Mouse (Mus musculus) limb, embryonic 14.5 days (tissue): ENCODE data around the gene Trpv1. TPM values are rescaled to one million over a fixed set of nuclear protein-coding genes. Genes with fewer than 3 reads are reported as not detected.

Experiments
- ATAC-seq: fragments of 200-750 bp; cut with Nextera tagmentation; 2 replicates; pipeline ENCODE4 v1.8.0; 2017; ENCODE audit warnings: low read depth, moderate number of reproducible peaks, moderate TSS enrichment; ENCODE audit not compliant: low FRiP score
- DNase-seq: peaks from one replicate; pipeline ENCODE4 v3.0.0-alpha.2; 2015; ENCODE audit warnings: low spot score
- H3K27ac ChIP-seq: fragments of 300-500 bp; sonication (generic); replicated peaks from 2 replicates; pipeline ENCODE4 v1.5.1; 2014; ENCODE audit warnings: low read depth, mild to moderate bottlenecking, low read length, moderate library complexity, mixed read lengths
- H3K27me3 ChIP-seq: fragments of 300-500 bp; sonication (generic); 2 replicates; pipeline ENCODE4 v1.6.1; 2014; ENCODE audit warnings: low read length, mixed read lengths; ENCODE audit not compliant: control insufficient read depth, insufficient read depth
- H3K36me3 ChIP-seq: fragments of 300-500 bp; sonication (generic); 2 replicates; pipeline ENCODE4 v1.6.1; 2014; ENCODE audit warnings: mild to moderate bottlenecking, low read length, moderate library complexity, mixed read lengths; ENCODE audit not compliant: control insufficient read depth, insufficient read depth
- H3K4me1 ChIP-seq: fragments of 300-500 bp; sonication (generic); 2 replicates; pipeline ENCODE4 v1.6.1; 2014; ENCODE audit warnings: antibody characterized with exemption, low read length, mixed read lengths; ENCODE audit not compliant: control insufficient read depth, insufficient read depth
- H3K4me2 ChIP-seq: fragments of 300-500 bp; sonication (generic); replicated peaks from 2 replicates; pipeline ENCODE4 v1.6.1; 2014; ENCODE audit warnings: low read depth, mild to moderate bottlenecking, low read length, moderate library complexity; ENCODE audit not compliant: severe bottlenecking
- H3K4me3 ChIP-seq: fragments of 300-500 bp; sonication (generic); replicated peaks from 2 replicates; pipeline ENCODE4 v1.5.1; 2014; ENCODE audit warnings: low read length
- H3K9ac ChIP-seq: fragments of 300-500 bp; sonication (generic); 2 replicates; pipeline ENCODE4 v1.6.1; 2014; ENCODE audit warnings: mild to moderate bottlenecking, low read depth, low read length, moderate library complexity; ENCODE audit not compliant: severe bottlenecking
- H3K9me3 ChIP-seq: fragments of 300-500 bp; sonication (generic); 2 replicates; pipeline ENCODE4 v1.6.1; 2016; ENCODE audit warnings: low read length; ENCODE audit not compliant: control insufficient read depth
- POLR2A ChIP-seq: fragments of 200-500 bp; IDR thresholded peaks from 2 replicates; pipeline ENCODE4 v1.8.0; 2012; ENCODE audit warnings: inconsistent platforms, mild to moderate bottlenecking, moderate library complexity, borderline replicate concordance; ENCODE audit not compliant: insufficient read depth, insufficient read length; ENCODE audit errors: extremely low read depth
- WGBS: fragments of 180-500 bp; shearing (Covaris S2); extraction: QIAGEN DNeasy Blood & Tissue Kit; methylation state at CpG from one replicate; pipeline ENCODE4 v1.1.7; 2014; 5-methylcytosine and 5-hydroxymethylcytosine counted together
- polyA plus RNA-seq, 2 experiments: library from polyadenylated mRNA; depleted of rRNA in 1 of 2; stranded (reverse) in 1 of 2; unstranded in 1 of 2; fragments of >200 nt; fragmentation: Nextera tagmentation in 1 of 2; extraction: Ambion mirVana in 1 of 2; gene quantifications; 2 replicates each; pipeline versions ENCODE4 v1.2.1 to v1.2.3; 2012 to 2014

Gene Trpv1
- polyA plus RNA-seq, 2 experiments: 0.20 TPM; not detected in 1

DNA sequence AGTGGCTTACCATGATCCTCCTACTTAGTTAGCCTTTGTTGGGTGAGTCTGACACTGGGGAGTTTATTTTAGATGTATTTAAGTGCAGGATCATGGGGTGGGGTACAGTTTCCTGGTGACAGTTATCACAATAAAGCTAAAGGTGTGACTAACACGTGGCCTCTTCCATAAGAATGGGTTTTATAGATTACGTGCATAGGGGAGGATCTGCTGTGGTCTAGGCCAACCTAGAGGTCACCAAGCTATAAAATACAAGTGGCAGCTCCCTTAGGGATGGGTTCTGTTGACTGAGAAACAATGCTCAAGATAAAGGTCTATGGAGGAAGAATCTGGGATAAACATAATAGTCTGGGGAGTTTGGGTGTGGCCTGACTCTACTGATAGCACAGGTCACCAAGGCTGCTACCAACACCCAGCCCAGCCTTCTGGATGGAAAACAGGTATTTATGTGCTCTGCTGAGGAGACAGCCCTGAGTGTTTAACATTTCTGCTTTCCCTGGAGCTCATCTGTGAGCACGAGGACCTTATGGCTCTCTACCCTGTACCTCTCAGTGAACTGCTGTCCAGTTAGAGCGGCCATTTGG lies 23.4 kb downstream of the Trpv1 start:
- Histone ChIP-seq H3K27me3 (no peaks in the 10 kb centered on the region), H3K9ac (no peak overlapping the region), H3K27ac (no peak overlapping the region), H3K36me3 (no peaks in the 10 kb centered on the region), H3K4me3 (no peak overlapping the region), H3K9me3 (no peaks in the 10 kb centered on the region), H3K4me1 (no peaks in the 10 kb centered on the region), H3K4me2 (no peak overlapping the region)
- no peak for TF ChIP-seq POLR2A
- ATAC-seq: no peak
- no peak for DNase-seq
- 65% methylated on average over 4 of the region's 4 CpGs for WGBS

GRCm38 (mm10) chr11:73258664-73259063 lies 24.6 kb downstream of the Trpv1 start:
- Histone ChIP-seq H3K9ac (no peak overlapping the region), H3K27me3 (no peaks in the 10 kb centered on the region), H3K4me3 (no peak overlapping the region), H3K27ac (no peak overlapping the region), H3K4me1 (no peaks in the 10 kb centered on the region), H3K4me2 (no peak overlapping the region), H3K9me3 (no peaks in the 10 kb centered on the region), H3K36me3 (no peaks in the 10 kb centered on the region)
- ATAC-seq (no peak), DNase-seq (no peak)
- no peak for TF ChIP-seq POLR2A

DNA sequence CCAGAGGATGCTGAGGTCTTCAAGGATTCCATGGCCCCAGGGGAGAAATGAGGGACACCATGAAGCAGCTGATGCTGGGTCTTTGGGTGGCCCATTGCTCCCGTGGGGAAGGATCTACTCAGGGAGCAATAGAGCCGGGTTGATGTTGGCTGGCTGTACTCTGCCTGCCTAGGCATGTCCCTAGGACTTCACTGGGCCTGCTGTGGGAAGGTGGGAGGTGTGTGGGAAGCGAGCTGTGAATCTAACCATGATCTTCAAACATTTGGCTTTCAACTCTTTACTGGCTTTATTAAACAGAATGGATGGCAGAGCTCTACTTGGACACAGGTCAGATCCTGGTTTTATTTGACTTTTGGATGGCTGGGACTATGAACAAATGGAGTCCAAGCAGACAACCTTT lies 26.4 kb downstream of the Trpv1 start:
- Histone ChIP-seq H3K9me3 (no peaks in the 10 kb centered on the region), H3K4me2 (no peak overlapping the region), H3K27ac (no peak overlapping the region), H3K9ac (no peak overlapping the region), H3K4me3 (no peak overlapping the region), H3K36me3 (no peaks in the 10 kb centered on the region), H3K27me3 (no peaks in the 10 kb centered on the region), H3K4me1 (no peaks in the 10 kb centered on the region)
- DNase-seq: no peak
- no peak for TF ChIP-seq POLR2A
- no peak for ATAC-seq
- 69% methylated on average over 3 of the region's 3 CpGs for WGBS

GRCm38 (mm10) chr11:73261385-73261784 lies 27.3 kb downstream of the Trpv1 start:
- no peak overlapping the region for H3K27ac ChIP-seq
- H3K9ac ChIP-seq: no peak overlapping the region
- no peak for TF ChIP-seq POLR2A
- 68% methylated on average over 1 of the region's 1 CpGs for WGBS
- H3K4me2 ChIP-seq: no peak overlapping the region
- no peak for ATAC-seq
- H3K4me1 ChIP-seq: no peaks in the 10 kb centered on the region
- H3K4me3 ChIP-seq: no peak overlapping the region
- H3K27me3 ChIP-seq: no peaks in the 10 kb centered on the region
- no peak for DNase-seq
- no peaks in the 10 kb centered on the region for H3K36me3 ChIP-seq
- no peaks in the 10 kb centered on the region for H3K9me3 ChIP-seq

GRCm38 (mm10) chr11:73267267-73267666 lies 33.2 kb downstream of the Trpv1 start, which contains the start of gene Trpv3:
Gene Trpv3 (plus strand): TSS chr11:73267388.
- Histone ChIP-seq H3K4me2 (no peak within 1 kb of the TSS), H3K36me3 (no peaks in the 10 kb centered on the region), H3K4me1 (no peaks in the 10 kb centered on the region), H3K9me3 (no peaks in the 10 kb centered on the region), H3K4me3 (no peak within 1 kb of the TSS), H3K27ac (no peak within 1 kb of the TSS), H3K9ac (no peak within 1 kb of the TSS), H3K27me3 (no peaks in the 10 kb centered on the region)
- 77% methylated on average over 7 of the region's 7 CpGs for WGBS
- no peak for TF ChIP-seq POLR2A
- ATAC-seq (no peak), DNase-seq (peak; percentile 16)

- no peak for DNase-seq
- H3K4me2 ChIP-seq: no peak overlapping the region
- no peaks in the 10 kb centered on the region for H3K27me3 ChIP-seq
- H3K9ac ChIP-seq: no peak overlapping the region
- no peak for ATAC-seq
- H3K27ac ChIP-seq: no peak overlapping the region
- H3K4me3 ChIP-seq: no peak overlapping the region
- no peaks in the 10 kb centered on the region for H3K36me3 ChIP-seq
- WGBS: 38% methylated on average over 2 of the region's 2 CpGs
- TF ChIP-seq POLR2A: no peak
- H3K4me1 ChIP-seq: no peaks in the 10 kb centered on the region
- no peaks in the 10 kb centered on the region for H3K9me3 ChIP-seq
Observed at GRCm38 (mm10) chr11:73274821-73275220, 40.7 kb downstream of the Trpv1 start.
